Mouse (Mus musculus): ENCODE results near the gene Gm4131.

DNA sequence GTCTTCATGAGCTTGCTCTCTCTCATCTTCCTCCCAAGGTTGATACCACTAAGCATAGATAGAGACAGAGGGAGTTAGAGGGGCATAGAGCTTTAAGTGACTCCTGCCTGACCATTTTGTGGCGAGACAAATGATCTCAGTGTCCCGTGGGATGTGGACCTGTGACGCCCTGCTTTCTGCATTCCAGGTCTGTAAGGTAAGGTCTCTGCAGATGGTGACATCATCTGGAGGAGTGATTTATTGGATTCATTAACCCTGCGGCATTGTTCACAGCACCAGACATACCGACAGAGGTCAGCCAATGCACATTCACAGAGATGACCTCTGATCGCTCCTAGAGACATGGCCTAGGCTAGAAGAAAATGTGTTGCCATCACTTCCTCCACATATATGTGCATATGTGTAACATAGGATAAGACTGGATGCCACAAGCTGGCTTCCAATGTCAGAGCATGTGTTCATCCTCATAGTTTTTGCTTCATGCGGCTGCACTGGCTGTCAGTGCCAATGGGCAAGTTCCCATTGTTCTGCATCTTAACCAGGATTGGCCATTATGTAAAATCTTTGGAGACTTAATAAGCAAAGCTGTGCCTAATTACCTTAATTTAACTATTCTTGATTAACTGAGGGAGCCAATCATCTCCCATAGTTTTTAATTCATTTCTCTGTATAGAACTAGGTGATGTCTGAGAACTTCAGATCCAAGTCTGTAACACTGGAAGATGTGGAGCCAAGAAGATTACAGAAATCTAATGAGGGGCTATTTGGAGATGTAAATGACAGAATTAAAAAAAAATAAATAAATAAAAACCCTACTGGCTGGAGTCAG is 120.1 kb downstream of the Gm4131 start:
- TF ChIP-seq CTCF (IDR thresholded peaks at IDR 0.05; ENCODE audit: control insufficient read depth, insufficient read depth, low read length) = no peak
- TF ChIP-seq POLR2A (IDR thresholded peaks at IDR 0.05; ENCODE audit: borderline replicate concordance, control insufficient read depth, low read depth, low read length) = no peak
